Mouse (Mus musculus): ENCODE data around the gene Slc4a8.
A peak's percentile ranks its signal among the peaks of the same experiment; 100 is the strongest.

Slc4a8 gene

DNA sequence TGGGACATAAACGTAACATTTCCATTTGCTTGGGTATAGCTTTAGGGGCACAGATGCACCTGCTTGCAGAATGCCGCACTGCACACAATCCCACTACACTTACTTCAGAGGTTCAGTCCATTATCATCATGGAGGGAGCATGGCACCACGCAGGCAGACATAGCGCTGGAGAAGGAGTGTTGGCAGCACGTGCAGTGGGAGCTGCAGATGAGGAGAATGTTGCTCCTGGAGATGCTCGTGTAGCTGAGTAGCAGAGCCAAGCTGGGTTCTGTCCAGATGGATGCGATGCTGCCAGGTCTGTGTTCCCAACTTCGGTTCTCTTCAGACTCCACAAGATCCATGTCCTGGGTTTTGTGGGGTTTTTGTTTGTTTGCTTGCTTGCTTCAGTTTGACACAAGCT, 64.5 kb downstream of the Slc4a8 start:
- DNase-seq (ENCODE audit: low spot score in 2 of 2): no peak

DNA sequence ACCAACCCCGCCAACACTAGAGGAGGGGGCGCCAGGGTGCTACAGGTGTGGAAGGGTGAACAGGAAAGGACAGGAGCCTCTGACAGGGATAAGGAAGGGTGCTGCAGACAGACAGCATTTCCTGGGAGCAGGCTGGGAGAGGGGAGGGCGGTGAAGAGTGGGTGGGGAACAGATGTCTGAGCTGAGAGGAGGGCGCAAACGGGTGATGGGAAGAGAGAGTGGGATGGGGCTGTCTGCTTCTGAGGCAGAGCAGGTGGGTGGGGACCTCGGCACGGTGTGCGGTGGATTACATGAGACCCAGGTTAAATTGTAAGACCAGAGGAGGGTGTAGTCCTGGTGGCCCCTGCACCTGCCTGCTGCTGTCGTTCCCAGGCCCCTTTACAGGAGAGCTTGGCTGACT, 68.2 kb downstream of the Slc4a8 start:
- no peak for DNase-seq (ENCODE audit: low spot score in 2 of 2)

DNA sequence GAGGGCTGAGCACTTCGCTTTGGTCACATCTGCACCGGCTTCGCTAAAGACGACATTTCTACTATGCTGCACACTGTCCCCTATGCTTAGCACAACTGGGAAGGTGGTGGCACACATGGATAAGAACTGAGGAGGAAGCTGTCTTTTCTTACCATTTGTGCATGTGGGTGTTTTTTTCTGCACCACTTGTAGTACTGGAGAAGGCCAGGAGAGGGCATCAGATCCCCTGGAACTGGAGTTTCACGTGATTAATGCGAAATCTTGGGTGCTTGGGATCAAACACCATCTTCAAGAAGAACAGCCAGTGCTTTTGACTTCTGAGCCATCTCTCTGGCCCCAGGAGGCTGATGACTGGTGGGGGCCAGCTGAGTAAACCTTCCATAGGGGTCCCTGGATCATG, 69.1 kb downstream of the Slc4a8 start:
- no peak for DNase-seq (ENCODE audit: low spot score in 2 of 2)

DNA sequence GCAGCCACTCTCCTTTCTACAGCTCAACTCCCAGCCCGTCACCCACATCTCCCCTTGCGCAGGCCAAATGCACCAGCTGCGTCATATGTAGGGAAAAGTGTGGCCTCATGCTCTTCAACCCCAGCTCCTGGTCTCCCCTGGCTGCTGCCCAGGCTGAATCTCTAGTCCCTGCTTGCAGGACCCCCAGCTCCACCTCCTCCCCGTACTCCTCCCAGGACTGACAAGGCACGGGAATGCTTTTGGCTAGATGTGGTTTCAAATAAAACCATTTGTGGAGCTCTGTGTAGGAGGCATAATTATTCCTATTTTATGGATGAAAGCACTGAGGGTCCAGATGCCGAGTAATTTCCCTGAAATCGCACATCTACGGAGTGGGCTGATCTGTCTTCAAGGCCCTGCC, 70.6 kb downstream of the Slc4a8 start:
- DNase-seq (ENCODE audit: low spot score in 2 of 2): no peak

DNA sequence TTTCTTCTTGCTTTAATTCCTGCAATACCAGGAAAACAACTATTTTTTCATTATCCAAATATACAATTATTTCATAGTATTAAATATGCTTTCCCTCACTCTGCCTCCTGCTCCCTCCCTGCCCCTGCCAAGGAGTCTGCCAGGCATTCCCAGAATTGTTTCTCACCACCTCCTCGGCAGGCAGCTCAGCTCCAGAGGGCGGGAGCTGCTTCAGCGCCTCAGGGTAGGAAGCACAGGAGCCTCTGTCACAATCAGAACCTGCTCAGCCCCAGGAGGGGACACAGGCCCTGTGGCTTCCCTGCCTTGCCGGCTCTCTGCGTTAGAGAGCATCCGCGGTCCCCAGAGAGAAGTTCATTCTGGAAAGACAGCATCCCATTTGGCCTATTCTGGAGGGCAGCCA, 71.2 kb downstream of the Slc4a8 start:
- no peak for DNase-seq (ENCODE audit: low spot score in 2 of 2)

DNA sequence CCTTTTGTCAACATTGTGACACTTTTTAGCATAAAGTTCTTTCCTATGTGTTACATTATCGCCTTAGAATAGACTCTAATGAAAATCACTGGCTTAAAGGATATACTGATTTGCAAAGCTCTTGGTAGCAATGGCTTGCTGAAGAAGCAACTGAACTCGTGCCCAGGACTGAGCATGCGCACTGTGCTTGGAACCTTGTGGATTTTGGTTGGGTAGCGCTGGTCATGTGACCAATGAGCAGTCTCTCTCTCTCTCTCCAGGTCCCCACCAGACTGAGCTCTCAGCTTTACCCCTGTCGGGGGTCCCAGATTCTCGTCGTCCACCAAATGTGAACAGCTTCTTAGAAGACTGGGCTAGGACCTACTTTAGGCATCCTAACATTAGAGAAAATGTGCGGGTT, 75.2 kb downstream of the Slc4a8 start:
- no peak for DNase-seq (ENCODE audit: low spot score in 2 of 2)

DNA sequence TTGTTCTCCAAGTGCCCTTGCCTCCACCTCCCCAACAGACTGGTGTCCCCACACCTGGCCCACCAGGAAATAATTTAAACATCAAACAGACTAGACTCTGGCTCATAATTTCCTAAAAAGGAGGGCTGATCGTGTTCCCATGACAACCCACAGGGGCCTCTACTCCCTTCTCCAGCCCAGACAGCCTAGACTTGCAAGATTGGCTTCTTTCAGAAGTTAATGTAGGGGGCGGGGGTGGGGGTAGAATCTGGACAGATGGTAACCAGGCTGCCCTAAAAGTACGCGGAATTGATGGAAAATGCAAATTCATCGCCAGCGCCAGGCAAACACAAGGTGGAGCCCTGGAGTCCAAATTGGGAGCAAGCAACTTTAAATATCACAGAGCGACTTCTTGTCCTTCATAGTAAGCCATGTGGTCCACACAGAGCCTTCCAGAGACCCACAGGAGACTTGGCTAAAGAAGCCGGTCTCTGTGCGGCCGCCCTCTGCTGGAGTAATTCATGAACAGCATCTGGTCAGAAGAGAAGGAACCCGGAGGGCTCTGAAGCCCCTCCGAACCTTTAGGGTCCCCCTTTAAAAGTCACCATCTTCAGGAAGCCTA, 77.2 kb downstream of the Slc4a8 start:
- peak in 1 of 2 experiments; percentile 43 for DNase-seq (ENCODE audit: low spot score in 2 of 2)

DNA sequence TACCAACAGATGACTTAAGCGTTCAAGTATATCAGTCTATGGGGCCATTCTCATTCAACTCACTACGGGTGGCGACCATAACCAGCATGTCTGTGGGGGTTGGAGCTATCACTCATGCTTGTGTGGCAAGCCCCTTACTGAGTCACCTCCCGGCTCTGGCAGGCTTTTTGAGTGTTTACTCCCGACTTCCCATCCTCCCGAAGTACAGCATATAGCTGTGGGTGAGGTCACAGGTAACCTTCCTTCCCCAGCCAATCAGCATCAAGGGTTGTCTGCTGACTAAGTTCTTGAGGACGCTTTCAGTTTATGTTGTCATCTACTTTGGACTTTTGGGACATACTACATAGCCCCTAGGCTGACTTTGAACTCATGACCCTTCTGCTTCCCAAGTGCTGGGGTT, 82.8 kb downstream of the Slc4a8 start:
- no peak for DNase-seq (ENCODE audit: low spot score in 2 of 2)

DNA sequence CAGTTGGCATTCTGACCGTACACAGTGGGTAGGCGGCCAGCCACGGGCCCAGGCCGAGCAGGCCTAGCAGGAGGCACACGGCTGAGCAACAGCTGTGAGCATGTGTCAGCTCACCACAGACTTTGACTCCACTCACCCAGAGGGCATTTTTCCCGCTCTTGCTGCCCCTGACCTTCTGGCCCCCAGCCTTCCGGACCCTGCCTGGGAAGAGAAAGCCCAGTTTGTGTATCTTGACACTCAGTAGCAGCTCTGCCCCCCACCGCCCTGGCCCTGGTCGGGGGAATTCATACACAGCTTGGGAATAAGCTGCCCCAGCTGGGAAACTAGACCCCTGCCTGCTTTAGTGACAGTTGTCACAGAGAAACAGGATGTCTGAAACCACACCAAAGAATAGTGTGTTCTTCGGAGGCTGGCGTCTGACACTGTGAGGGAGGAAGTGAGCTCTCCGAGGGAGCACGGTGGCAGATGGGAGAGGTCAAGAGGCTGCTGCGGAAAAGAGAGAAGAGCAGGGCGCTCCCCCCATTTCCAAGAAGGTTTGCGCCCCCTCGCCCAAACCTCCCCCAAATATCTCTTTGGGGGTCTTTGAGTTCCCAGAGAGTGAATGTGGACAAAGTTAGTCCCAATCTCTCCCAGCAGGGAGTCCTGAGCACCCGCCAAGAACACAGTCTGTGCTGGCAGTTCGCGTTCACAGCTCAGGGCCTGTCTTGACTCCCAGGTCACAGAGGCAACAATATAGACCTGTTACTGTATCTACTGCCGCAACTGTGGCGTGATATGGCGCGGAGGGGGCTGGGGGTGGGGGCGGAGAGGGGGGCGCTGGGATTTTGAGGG, 83.7 kb downstream of the Slc4a8 start:
- DNase-seq (ENCODE audit: low spot score in 2 of 2): no peak

DNA sequence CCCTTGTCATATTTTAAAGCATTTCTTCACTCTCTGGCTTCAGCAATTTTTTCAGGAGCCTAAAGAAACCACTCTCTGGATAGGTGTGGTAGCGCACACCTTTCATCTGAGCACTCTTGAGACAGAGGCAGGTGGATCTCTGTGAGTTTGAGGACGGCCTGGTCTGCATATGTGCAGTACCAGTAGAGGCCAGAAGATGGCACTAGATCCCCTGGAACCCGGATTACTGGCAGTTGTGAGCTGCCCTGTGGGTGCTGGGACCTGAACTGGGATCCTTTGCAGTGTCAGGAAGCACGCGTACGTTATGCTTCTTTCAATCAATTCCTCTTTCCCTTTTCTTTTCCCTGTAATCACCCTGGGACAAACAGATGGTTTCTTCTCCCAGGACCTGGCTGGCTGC, 85.6 kb downstream of the Slc4a8 start:
- no peak for DNase-seq (ENCODE audit: low spot score in 2 of 2)

DNA sequence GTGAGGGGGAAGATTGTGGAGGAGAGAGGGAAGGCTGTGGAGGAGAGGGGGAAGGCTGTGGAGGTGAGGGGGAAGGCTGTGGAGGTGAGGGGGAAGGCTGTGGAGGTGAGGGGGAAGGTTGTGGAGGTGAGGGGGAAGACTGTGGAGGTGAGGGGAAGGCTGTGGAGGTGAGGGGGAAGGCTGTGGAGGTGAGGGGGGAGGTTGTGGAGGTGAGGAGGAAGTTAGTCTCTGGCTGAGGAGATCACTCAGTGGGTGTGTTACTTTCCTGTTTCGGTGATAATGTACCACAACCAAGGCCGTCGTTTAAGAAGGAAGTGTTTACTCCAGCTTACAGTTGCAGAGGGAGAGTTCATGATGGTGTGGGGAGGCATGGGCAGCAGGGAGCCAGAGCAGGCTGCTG, 96.0 kb downstream of the Slc4a8 start:
- no peak for DNase-seq (ENCODE audit: low spot score in 2 of 2)

DNA sequence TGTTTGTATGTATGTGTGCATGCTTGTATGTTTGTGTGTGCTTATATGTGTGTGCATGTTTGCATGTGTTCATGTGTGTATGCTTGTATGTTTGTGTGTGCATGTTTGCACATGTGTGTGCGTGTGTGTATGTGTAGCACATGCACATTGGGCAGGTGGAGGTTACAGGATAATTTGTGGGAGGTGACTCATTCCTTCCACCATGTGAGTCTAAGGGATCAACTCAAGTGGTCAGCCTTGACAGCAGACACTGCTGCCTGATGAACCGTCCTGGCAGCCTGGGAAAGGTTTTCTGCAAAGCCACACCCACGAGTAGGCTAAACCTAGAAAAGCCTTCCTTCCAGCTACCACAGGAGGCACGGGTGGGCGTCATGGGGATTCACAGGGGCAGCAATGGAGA, 99.3 kb downstream of the Slc4a8 start:
- DNase-seq (ENCODE audit: low spot score in 2 of 2): no peak

DNA sequence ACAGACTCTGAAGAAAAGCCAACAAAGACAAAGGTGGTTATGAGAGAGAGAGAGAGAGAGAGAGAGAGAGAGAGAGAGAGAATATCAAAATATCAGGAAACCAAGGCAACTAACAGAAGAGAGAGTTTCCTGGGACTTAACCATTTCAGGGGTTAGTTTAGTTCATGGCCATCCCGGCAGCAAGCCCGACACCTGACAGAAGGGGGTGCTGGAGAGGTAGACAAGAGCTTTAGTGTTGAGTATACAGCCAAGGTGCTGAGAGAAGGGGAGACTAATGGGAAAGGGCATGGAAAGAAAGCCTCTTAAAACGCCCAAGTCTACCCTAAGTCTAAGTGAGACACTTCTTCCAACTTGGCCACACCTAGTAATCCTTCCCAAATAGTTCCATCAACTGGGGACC, 104.0 kb downstream of the Slc4a8 start:
- DNase-seq (ENCODE audit: low spot score in 2 of 2): no peak

DNA sequence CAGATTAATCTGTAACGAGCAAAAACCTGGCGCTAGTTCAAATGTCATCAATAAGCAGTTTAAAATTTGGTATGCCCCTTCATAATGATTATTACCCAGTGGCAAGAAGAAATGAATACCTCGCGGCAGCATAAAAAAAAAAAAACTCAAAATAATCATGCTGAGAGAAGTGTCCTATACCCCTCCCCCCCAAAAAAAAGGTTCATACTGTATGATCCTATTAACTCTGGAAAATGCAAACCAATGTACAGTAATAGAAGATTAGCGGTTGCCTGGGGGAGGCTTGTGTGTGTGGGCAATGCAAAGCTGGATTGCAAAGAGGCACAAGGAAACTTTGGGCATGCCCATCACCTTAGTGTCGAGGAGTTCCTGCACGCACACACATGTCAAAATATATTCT, 108.0 kb downstream of the Slc4a8 start, which contains the start of gene Scn8a:
Scn8a (plus strand) TSS at position 301 of the 400 bp plus-strand sequence.
- DNase-seq (ENCODE audit: low spot score in 2 of 2): no peak

DNA sequence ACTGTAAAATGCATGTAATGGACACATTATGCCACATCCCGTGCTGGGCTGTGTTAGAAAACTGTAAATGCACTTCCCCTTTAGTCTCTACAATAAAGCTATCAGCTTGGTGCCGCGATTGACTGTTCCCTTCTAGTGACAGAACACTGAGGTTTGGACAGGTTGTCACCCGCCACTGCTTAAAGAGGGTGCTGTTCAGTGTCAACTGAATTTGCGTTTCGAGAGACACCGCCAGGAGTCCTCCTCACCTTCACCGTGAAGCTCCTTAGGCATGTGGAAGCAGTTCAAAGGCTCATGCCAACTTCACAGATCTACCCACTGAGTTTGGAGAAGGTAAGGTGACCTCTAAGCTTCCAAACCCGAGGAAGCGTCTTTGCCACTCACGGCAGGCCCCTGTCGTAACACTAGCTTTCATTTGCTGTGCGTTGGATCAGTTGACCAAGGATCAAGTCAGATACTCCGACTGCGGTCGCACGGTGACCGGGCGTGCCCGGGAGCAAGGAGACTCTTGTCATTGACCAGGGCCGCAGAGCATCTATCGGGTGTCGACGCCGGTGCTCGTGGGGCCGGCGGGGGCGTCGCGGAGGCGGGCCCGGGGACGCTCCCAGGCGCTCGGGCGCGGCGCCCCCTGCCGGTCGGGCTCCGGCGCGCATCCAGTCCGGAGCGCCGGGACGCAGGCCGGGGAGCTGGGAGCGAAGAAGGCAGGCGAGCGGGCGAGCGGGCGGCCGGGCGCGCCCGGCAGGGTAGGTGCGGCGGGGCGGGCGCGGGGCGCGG, 108.6 kb downstream of the Slc4a8 start:
- peak; percentile 21 to 68 for DNase-seq (ENCODE audit: low spot score in 2 of 2)

DNA sequence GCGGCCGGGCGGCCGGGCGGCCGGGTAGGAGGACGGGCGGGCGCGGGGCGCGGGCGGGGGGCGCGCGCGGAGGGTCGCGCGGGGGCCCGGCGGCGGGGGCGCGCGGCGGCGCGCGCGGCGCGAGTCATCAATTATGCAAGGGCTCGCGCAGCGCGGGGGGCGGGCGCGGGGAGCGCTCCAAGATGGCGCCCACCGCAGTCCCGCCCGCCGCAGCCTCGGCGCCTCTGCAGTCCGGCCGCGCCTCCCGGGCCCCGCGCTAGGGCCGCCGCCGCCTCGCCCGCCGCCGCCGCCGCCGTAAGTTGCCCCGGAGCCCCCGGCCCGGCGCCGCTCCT, 109.2 kb downstream of the Slc4a8 start:
- no peak for DNase-seq (ENCODE audit: low spot score in 2 of 2)

DNA sequence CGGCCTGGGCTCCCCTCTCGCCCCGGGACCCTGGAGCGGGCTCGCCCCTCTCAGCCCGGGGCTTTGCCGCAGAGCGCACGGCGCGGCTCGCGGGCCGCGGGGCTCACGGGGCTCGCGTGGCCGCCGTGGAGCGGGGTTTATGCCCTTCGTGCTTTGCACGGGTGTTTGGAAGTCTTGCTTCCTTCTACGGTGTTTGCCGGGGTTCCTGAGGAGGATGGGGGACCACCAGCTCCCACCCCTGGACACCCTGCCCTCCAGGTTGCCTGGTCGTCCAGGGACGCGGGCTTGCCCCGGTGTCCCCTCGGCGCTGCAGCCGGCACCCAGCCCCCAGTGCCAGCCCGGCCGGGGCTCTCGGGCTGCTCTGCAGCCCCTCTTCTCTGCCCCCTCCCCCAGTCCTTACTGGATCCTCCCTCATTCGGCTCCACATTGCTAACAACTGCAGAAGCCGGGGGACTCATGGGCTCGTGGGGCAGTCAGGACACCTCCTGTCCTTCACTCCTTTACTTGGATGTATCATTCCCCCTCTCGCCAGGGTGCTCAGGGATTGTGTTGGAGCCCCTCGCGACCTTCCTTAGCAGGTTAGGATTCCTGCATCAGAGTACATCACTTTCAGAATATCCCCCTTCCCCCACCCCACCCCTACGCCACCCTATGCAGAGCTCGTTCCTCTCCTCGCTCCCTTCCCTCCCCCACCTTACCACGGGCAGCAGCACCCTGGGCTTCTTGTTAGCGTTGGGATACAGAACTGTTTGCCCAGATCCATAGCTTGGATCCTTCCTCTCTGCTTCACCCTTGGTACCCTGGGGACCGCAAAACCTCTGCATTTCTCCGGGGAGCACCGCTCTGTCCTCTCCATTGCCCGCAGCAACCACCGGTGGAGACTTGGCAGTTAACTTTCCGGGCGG, 109.8 kb downstream of the Slc4a8 start:
- DNase-seq (ENCODE audit: low spot score in 2 of 2): no peak

DNA sequence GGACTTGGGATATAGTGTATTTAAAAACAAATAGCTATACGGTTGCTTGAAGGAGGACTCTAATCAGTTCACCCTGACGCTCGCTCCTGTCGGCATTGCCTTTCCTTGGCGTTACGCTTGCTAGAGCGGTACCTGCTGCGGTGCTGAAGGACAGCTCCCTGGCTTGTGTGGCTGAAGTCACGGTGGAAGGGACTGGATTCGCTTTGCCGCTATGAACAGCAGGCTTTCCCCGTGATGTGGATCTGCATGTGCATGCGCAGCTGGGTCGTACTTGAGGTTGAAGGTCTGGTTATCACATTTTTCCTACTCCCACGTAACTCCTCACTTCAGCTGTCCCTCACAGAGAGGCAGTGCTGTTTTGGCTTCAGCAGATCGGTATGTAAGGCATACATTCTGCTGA, 111.6 kb downstream of the Slc4a8 start:
- DNase-seq (ENCODE audit: low spot score in 2 of 2): peak; percentile 57 to 73
